ENCODE assay signal across 8 mouse cellular contexts in genomic region chr10:127619941-127620405, GRCm38 (mm10). TPM values are rescaled to one million over a fixed set of nuclear protein-coding genes. Genes with fewer than 3 reads are reported as not detected.
DNase-seq lines count a peak whose midpoint lies in the region; ATAC-seq and TF ChIP-seq lines count a peak whose summit lies in the region.

No protein-coding gene starts in this region.

- peak overlapping the region; percentile 69 for H3K4me3 ChIP-seq in cerebellum, adult 2 months (replicated peaks; ENCODE audit: insufficient read depth, low read depth, low read length)
- H3K4me3 ChIP-seq in embryonic facial prominence, embryonic 11.5 days (ENCODE audit: low read depth, low read length): peak overlapping the region; percentile 78
- H3K4me3 ChIP-seq in hindbrain, embryonic 16.5 days (ENCODE audit: low read length): peak overlapping the region; percentile 75
- H3K4me3 ChIP-seq in macrophage (ENCODE audit: inconsistent target): peak overlapping the region; percentile 85

- ATAC-seq in embryonic facial prominence, embryonic 11.5 days (replicated peaks; ENCODE audit: insufficient number of reproducible peaks, low FRiP score, low TSS enrichment, low read depth): peak; percentile 1
- ATAC-seq in hindbrain, embryonic 16.5 days: no peak
- ATAC-seq in megakaryocyte-erythroid progenitor cell, adult 5-6 weeks (replicated peaks; ENCODE audit: low FRiP score, low TSS enrichment, poor library complexity, severe bottlenecking): no peak

- peaks cover 27% of the 10 kb centered on the region for H3K4me1 ChIP-seq in cerebellum, adult 2 months (ENCODE audit: control insufficient read depth, insufficient read depth, low read length)
- H3K4me1 ChIP-seq in embryonic facial prominence, embryonic 11.5 days (ENCODE audit: control insufficient read depth, insufficient read depth, low read length): peaks cover 14% of the 10 kb centered on the region
- H3K4me1 ChIP-seq in hindbrain, embryonic 16.5 days (ENCODE audit: control insufficient read depth, insufficient read depth, low read depth, low read length): peaks cover 49% of the 10 kb centered on the region

- DNase-seq in cerebellum, adult 2 months: peak; percentile 59 to 71
- no peak for DNase-seq in cerebellum, adult 11 months
- DNase-seq in 3134 (ENCODE audit: extremely low read depth, insufficient read length, low spot score): peak; percentile 56
- peak; percentile 49 for DNase-seq in embryonic facial prominence, embryonic 11.5 days (ENCODE audit: low spot score)
- DNase-seq in ovary, postnatal 14 days (ENCODE audit: low spot score): no peak

- peak overlapping the region; percentile 94 for H3K27ac ChIP-seq in cerebellum, adult 2 months (ENCODE audit: insufficient read depth, low read length)
- H3K27ac ChIP-seq in embryonic facial prominence, embryonic 11.5 days (replicated peaks; ENCODE audit: low read depth, low read length): peak overlapping the region; percentile 96
- peak overlapping the region; percentile 84 for H3K27ac ChIP-seq in hindbrain, embryonic 16.5 days (ENCODE audit: low read depth, low read length)
- peak overlapping the region; percentile 99 for H3K27ac ChIP-seq in macrophage

- peaks cover 60% of the 10 kb centered on the region for H3K79me2 ChIP-seq in macrophage (ENCODE audit: inconsistent target)

- no peaks in the 10 kb centered on the region for H3K36me3 ChIP-seq in embryonic facial prominence, embryonic 11.5 days (replicated peaks; ENCODE audit: control insufficient read depth, insufficient read depth, low read depth, low read length)
- H3K36me3 ChIP-seq in hindbrain, embryonic 16.5 days (ENCODE audit: control insufficient read depth, insufficient read depth, low read length): no peaks in the 10 kb centered on the region
- H3K36me3 ChIP-seq in macrophage (ENCODE audit: inconsistent target): peaks cover 14% of the 10 kb centered on the region; the same call in 1 of the 2 replicates

- 4% methylated on average over 12 of the region's 12 CpGs for WGBS in cerebellum, adult 2 months
- WGBS in embryonic facial prominence, embryonic 11.5 days: 0% methylated on average over 11 of the region's 12 CpGs
- WGBS in hindbrain, embryonic 16.5 days: 1% methylated on average over 12 of the region's 12 CpGs
- WGBS in macrophage (ENCODE audit: missing documents): 77% methylated on average over 12 of the region's 12 CpGs

- TF ChIP-seq POLR2A in cerebellum, adult 2 months (IDR thresholded peaks at IDR 0.05; ENCODE audit: borderline replicate concordance, insufficient read depth, low read length): no peak

- peak overlapping the region; percentile 89 for H3K9ac ChIP-seq in embryonic facial prominence, embryonic 11.5 days (replicated peaks; ENCODE audit: low read length)
- peak overlapping the region; percentile 87 for H3K9ac ChIP-seq in hindbrain, embryonic 16.5 days (ENCODE audit: low read depth, low read length)

- H3K27me3 ChIP-seq in cerebellum, adult 2 months (ENCODE audit: control insufficient read depth, insufficient read depth, low read length): no peaks in the 10 kb centered on the region
- H3K27me3 ChIP-seq in embryonic facial prominence, embryonic 11.5 days (ENCODE audit: control insufficient read depth, insufficient read depth, low read length): no peaks in the 10 kb centered on the region
- no peaks in the 10 kb centered on the region for H3K27me3 ChIP-seq in hindbrain, embryonic 16.5 days (replicated peaks; ENCODE audit: control insufficient read depth, insufficient read depth, low read length)

- H3K9me3 ChIP-seq in embryonic facial prominence, embryonic 11.5 days (replicated peaks; ENCODE audit: control insufficient read depth, low read length): no peaks in the 10 kb centered on the region
- H3K9me3 ChIP-seq in hindbrain, embryonic 16.5 days (ENCODE audit: control insufficient read depth, low read length): no peaks in the 10 kb centered on the region

- peak overlapping the region; percentile 89 for H3K4me2 ChIP-seq in embryonic facial prominence, embryonic 11.5 days (ENCODE audit: low read depth, low read length)
- H3K4me2 ChIP-seq in hindbrain, embryonic 16.5 days (ENCODE audit: low read length): peak overlapping the region; percentile 94

- no peak for TF ChIP-seq CTCF in cerebellum, adult 2 months (IDR thresholded peaks at IDR 0.05; ENCODE audit: borderline replicate concordance, insufficient read depth, low read depth, low read length)

RNA-seq across cellular contexts. Expression of gene Lrp1, which starts 1.0 kb away (rescaled TPM):
- polyA plus RNA-seq in cerebellum, adult 2 months (2012; rRNA removed): 346 and 366 TPM in 2 replicates
- polyA plus RNA-seq in embryonic facial prominence, embryonic 11.5 days (2014; fragmentation: Nextera tagmentation; extraction: Ambion mirVana): 55.5 and 59.0 TPM in 2 replicates
- polyA plus RNA-seq in hindbrain, embryonic 16.5 days (2015; fragmentation: Nextera tagmentation; extraction: Ambion mirVana): 109 and 125 TPM in 2 replicates
- total RNA-seq in macrophage (2018; cell fraction: chromatin; rRNA removed): 1,000 to 10,000 TPM in 10 of 26 experiments, 100 to 1,000 TPM in 16; 161 to 1,849 (median 957) TPM
- 100 to 1,000 TPM; 187 to 924 (median 416) TPM for total RNA-seq in macrophage (2018; cell fraction: cytosol; rRNA removed)
- 1,000 to 10,000 TPM in 20 of 26 experiments, 100 to 1,000 TPM in 6; 439 to 3,096 (median 1,237) TPM for total RNA-seq in macrophage (2018; cell fraction: nucleus; rRNA removed)
- polyA plus RNA-seq in macrophage (2018): 315 to 785 TPM (median 440 TPM) in 3 replicates
- total RNA-seq in megakaryocyte-erythroid progenitor cell, adult 5-6 weeks (2014; fragmentation: Nextera tagmentation): 0.26 TPM in 1 of 2 replicates, not detected in the other
- total RNA-seq in megakaryocyte-erythroid progenitor cell, adult 5-6 weeks (2017): 0.04 TPM in 1 of 2 replicates, not detected in the other

RNA-seq across cellular contexts. Expression of gene Stat6, which starts 22.8 kb away (rescaled TPM):
- polyA plus RNA-seq in cerebellum, adult 2 months (2012; rRNA removed): 8.7 TPM in 2 replicates
- polyA plus RNA-seq in embryonic facial prominence, embryonic 11.5 days (2014; fragmentation: Nextera tagmentation; extraction: Ambion mirVana): 8.1 and 8.2 TPM in 2 replicates
- 6.0 and 8.0 TPM in 2 replicates for polyA plus RNA-seq in hindbrain, embryonic 16.5 days (2015; fragmentation: Nextera tagmentation; extraction: Ambion mirVana)
- 100 to 1,000 TPM; 187 to 439 (median 329) TPM for total RNA-seq in macrophage (2018; cell fraction: chromatin; rRNA removed)
- total RNA-seq in macrophage (2018; cell fraction: cytosol; rRNA removed): 100 to 1,000 TPM; 105 to 151 (median 131) TPM
- 100 to 1,000 TPM; 141 to 357 (median 222) TPM for total RNA-seq in macrophage (2018; cell fraction: nucleus; rRNA removed)
- 122 to 141 TPM (median 128 TPM) in 3 replicates for polyA plus RNA-seq in macrophage (2018)
- 51.7 and 57.9 TPM in 2 replicates for total RNA-seq in megakaryocyte-erythroid progenitor cell, adult 5-6 weeks (2014; fragmentation: Nextera tagmentation)
- total RNA-seq in megakaryocyte-erythroid progenitor cell, adult 5-6 weeks (2017): 32.2 and 35.3 TPM in 2 replicates

RNA-seq across cellular contexts. Expression of gene Nemp1, which starts 46.7 kb away (rescaled TPM):
- 6.7 and 9.0 TPM in 2 replicates for polyA plus RNA-seq in cerebellum, adult 2 months (2012; rRNA removed)
- polyA plus RNA-seq in embryonic facial prominence, embryonic 11.5 days (2014; fragmentation: Nextera tagmentation; extraction: Ambion mirVana): 11.2 and 11.7 TPM in 2 replicates
- polyA plus RNA-seq in hindbrain, embryonic 16.5 days (2015; fragmentation: Nextera tagmentation; extraction: Ambion mirVana): 2.9 and 3.9 TPM in 2 replicates
- 10 to 100 TPM in 12 of 26 experiments, 1 to 10 TPM in 14; 2.5 to 24.2 (median 10.0) TPM for total RNA-seq in macrophage (2018; cell fraction: chromatin; rRNA removed)
- 1 to 10 TPM; 2.9 to 6.7 (median 4.8) TPM for total RNA-seq in macrophage (2018; cell fraction: cytosol; rRNA removed)
- 10 to 100 TPM in 21 of 26 experiments, 1 to 10 TPM in 5; 7.8 to 28.3 (median 15.6) TPM for total RNA-seq in macrophage (2018; cell fraction: nucleus; rRNA removed)
- polyA plus RNA-seq in macrophage (2018): 2.7 to 5.4 TPM (median 4.6 TPM) in 3 replicates
- 19.4 and 22.7 TPM in 2 replicates for total RNA-seq in megakaryocyte-erythroid progenitor cell, adult 5-6 weeks (2014; fragmentation: Nextera tagmentation)
- 17.6 and 35.2 TPM in 2 replicates for total RNA-seq in megakaryocyte-erythroid progenitor cell, adult 5-6 weeks (2017)

RNA-seq across cellular contexts. Expression of gene Nab2, which starts 48.4 kb away (rescaled TPM):
- 59.2 and 69.9 TPM in 2 replicates for polyA plus RNA-seq in cerebellum, adult 2 months (2012; rRNA removed)
- 8.0 and 9.3 TPM in 2 replicates for polyA plus RNA-seq in embryonic facial prominence, embryonic 11.5 days (2014; fragmentation: Nextera tagmentation; extraction: Ambion mirVana)
- 2.2 and 3.2 TPM in 2 replicates for polyA plus RNA-seq in hindbrain, embryonic 16.5 days (2015; fragmentation: Nextera tagmentation; extraction: Ambion mirVana)
- total RNA-seq in macrophage (2018; cell fraction: chromatin; rRNA removed): 10 to 100 TPM in 25 of 26 experiments, 1 to 10 TPM in 1; 7.8 to 78.4 (median 39.8) TPM
- 10 to 100 TPM in 25 of 26 experiments, 1 to 10 TPM in 1; 7.3 to 47.6 (median 21.3) TPM for total RNA-seq in macrophage (2018; cell fraction: cytosol; rRNA removed)
- 10 to 100 TPM; 20.0 to 60.7 (median 31.8) TPM for total RNA-seq in macrophage (2018; cell fraction: nucleus; rRNA removed)
- 28.7 to 37.7 TPM (median 31.1 TPM) in 3 replicates for polyA plus RNA-seq in macrophage (2018)
- 0.99 TPM in 1 of 2 replicates, not detected in the other for total RNA-seq in megakaryocyte-erythroid progenitor cell, adult 5-6 weeks (2014; fragmentation: Nextera tagmentation)
- 1.1 and 2.2 TPM in 2 replicates for total RNA-seq in megakaryocyte-erythroid progenitor cell, adult 5-6 weeks (2017)

Comparison
In these comparisons a context has a peak if more than half of its experiments do, and no peak if none do; other contexts are left out.
1. DNase-seq: peak in cerebellum, adult 2 months (2 of 2), 3134 (single experiment) and embryonic facial prominence, embryonic 11.5 days (single experiment); none in cerebellum, adult 11 months (single experiment) and ovary, postnatal 14 days (single experiment).
2. RNA of gene Stat6, which starts 22.8 kb away (polyA plus RNA-seq): 122 to 141 TPM in macrophage; 8.7 TPM in cerebellum, adult 2 months, 8.1 to 8.2 TPM in embryonic facial prominence, embryonic 11.5 days and 6.0 to 8.0 TPM in hindbrain, embryonic 16.5 days; every median in the first group is over 10 times any median in the second.
3. Peak in every context shown above with its lines, with median percentiles within 50 percentile points of each other: H3K27ac ChIP-seq and H3K4me3 ChIP-seq.